Mouse (Mus musculus) heart, embryonic 16.5 days (tissue): ENCODE measurements around the gene Myadml2. TPM values are rescaled to one million over a fixed set of nuclear protein-coding genes. Genes with fewer than 3 reads are reported as not detected.
"Not testable (repeated sequence)": the region's sequence is repeated elsewhere in the genome, so short reads cannot be mapped to it uniquely, and the experiment has no call there.

ENCODE experiments used
- ATAC-seq: fragments of 200-750 bp; cut with Nextera tagmentation; replicated peaks from 2 replicates; pipeline ENCODE4 v1.8.0; 2017; ENCODE audit warnings: moderate number of reproducible peaks; ENCODE audit not compliant: insufficient read depth, low FRiP score; ENCODE audit errors: extremely low read depth
- H3K27ac ChIP-seq: fragments of 300-500 bp; sonication (generic); 2 replicates; pipeline ENCODE4 v1.5.1; 2014; ENCODE audit warnings: mild to moderate bottlenecking, low read length, control low read depth, moderate library complexity
- H3K27me3 ChIP-seq: fragments of 300-500 bp; sonication (generic); 2 replicates; pipeline ENCODE4 v1.6.1; 2014; ENCODE audit warnings: low read length, mixed read lengths; ENCODE audit not compliant: control insufficient read depth, insufficient read depth
- H3K36me3 ChIP-seq: fragments of 300-500 bp; sonication (generic); 2 replicates; pipeline ENCODE4 v1.6.1; 2014; ENCODE audit not compliant: control insufficient read depth, insufficient read depth
- H3K4me1 ChIP-seq: fragments of 300-500 bp; sonication (generic); 2 replicates; pipeline ENCODE4 v1.6.1; 2014; ENCODE audit warnings: low read length, mixed read lengths; ENCODE audit not compliant: control insufficient read depth, insufficient read depth
- H3K4me2 ChIP-seq: fragments of 300-500 bp; sonication (generic); 2 replicates; pipeline ENCODE4 v1.6.1; 2014; ENCODE audit warnings: low read depth, mild to moderate bottlenecking, control low read depth, low read length
- H3K4me3 ChIP-seq: fragments of 300-500 bp; sonication (generic); 2 replicates; pipeline ENCODE4 v1.5.1; 2014; ENCODE audit warnings: mild to moderate bottlenecking, control low read depth, low read length
- H3K9ac ChIP-seq: fragments of 300-500 bp; sonication (generic); 2 replicates; pipeline ENCODE4 v1.6.1; 2014; ENCODE audit warnings: low read length, control low read depth
- H3K9me3 ChIP-seq: fragments of 300-500 bp; sonication (generic); replicated peaks from 2 replicates; pipeline ENCODE4 v1.6.1; 2016; ENCODE audit warnings: low read length; ENCODE audit not compliant: control insufficient read depth
- WGBS: fragments of 180-500 bp; shearing (Covaris S2); extraction: QIAGEN DNeasy Blood & Tissue Kit; methylation state at CpG from one replicate; pipeline ENCODE4 v1.1.7; 2014; 5-methylcytosine and 5-hydroxymethylcytosine counted together
- polyA plus RNA-seq: library from polyadenylated mRNA; unstranded; fragments of >200 nt; fragmentation: Nextera tagmentation; extraction: Ambion mirVana; gene quantifications from 2 replicates; pipeline ENCODE4 v1.2.1, GENCODE M21; 2015

The Myadml2 gene
- polyA plus RNA-seq, 1 experiment from 2014 or later: 17.0 TPM

DNA sequence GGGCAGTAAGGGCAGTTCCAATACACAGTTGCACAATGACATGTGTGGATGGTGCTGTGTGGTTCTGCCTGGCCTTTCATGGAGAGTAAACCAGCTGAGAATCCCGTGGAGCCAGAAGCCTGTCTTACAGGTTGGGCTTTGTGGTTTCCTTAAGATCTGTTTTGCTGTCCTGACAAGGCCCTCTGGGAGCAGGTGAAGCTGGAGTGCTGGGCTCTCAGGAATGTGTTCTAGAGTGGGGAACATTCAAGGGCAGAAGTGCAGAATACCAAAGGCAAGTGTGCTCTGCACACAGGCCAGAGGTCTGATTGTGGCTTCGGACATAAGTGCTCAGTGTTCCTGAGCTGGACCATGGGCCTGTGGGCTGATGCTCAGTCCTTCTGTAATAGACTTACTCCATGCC lies 36.7 kb upstream of the Myadml2 start:
- H3K27me3 ChIP-seq: no peaks in the 10 kb centered on the region
- no peak overlapping the region for H3K27ac ChIP-seq

GRCm38 (mm10) chr11:120684086-120684485 lies 36.1 kb upstream of the Myadml2 start:
- H3K27me3 ChIP-seq: no peaks in the 10 kb centered on the region
- no peak overlapping the region for H3K27ac ChIP-seq
- H3K9ac ChIP-seq: no peak overlapping the region
- ATAC-seq: no peak
- no peaks in the 10 kb centered on the region for H3K9me3 ChIP-seq
- peaks cover 5% of the 10 kb centered on the region; the same call in 1 of the 2 replicates for H3K4me1 ChIP-seq
- WGBS: 83% methylated on average over 2 of the region's 2 CpGs
- peaks cover 23% of the 10 kb centered on the region for H3K36me3 ChIP-seq
- no peak overlapping the region for H3K4me2 ChIP-seq
- no peak overlapping the region for H3K4me3 ChIP-seq

More for the DNA sequence above, 36.7 kb upstream of the Myadml2 start:
- H3K9ac ChIP-seq: no peak overlapping the region
- peaks cover 5% of the 10 kb centered on the region; the same call in 1 of the 2 replicates for H3K4me1 ChIP-seq
- WGBS: 69% methylated on average over 2 of the region's 2 CpGs
- peaks cover 26% of the 10 kb centered on the region for H3K36me3 ChIP-seq
- no peak overlapping the region for H3K4me3 ChIP-seq
- no peaks in the 10 kb centered on the region for H3K9me3 ChIP-seq
- no peak overlapping the region for H3K4me2 ChIP-seq
- no peak for ATAC-seq

DNA sequence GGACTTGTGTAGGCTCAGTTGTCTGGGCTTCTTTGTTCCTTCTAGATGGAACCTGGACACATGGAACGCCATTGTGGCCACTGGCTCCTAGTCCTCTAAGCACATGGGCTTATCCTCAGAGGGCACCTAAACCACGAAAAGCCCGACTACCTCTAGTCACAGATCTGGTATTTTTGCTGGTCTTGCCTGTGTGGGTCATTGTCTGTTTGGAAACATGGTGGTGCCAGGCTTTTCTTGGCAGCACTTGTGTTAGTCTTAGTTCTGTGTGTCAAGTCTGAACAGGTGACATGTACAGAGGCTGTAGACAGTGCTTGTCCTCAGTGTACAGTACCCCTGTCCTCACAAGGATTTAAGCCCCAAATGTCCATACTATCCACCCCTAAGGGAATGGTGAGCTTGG lies 35.6 kb upstream of the Myadml2 start:
- H3K4me2 ChIP-seq: no peak overlapping the region
- 91% methylated on average over 3 of the region's 3 CpGs for WGBS

GRCm38 (mm10) chr11:120682683-120683082 lies 34.7 kb upstream of the Myadml2 start:
- 93% methylated on average over 5 of the region's 5 CpGs for WGBS
- Histone ChIP-seq H3K4me2 (no peak overlapping the region), H3K27me3 (no peaks in the 10 kb centered on the region), H3K4me3 (no peak overlapping the region), H3K36me3 (peaks cover 31% of the 10 kb centered on the region), H3K27ac (no peak overlapping the region), H3K9me3 (no peaks in the 10 kb centered on the region), H3K4me1 (peaks cover 5% of the 10 kb centered on the region; the same call in 1 of the 2 replicates), H3K9ac (no peak overlapping the region)
- ATAC-seq: no peak

More for the DNA sequence above, 35.6 kb upstream of the Myadml2 start:
- no peaks in the 10 kb centered on the region for H3K27me3 ChIP-seq
- ATAC-seq: no peak
- peaks cover 25% of the 10 kb centered on the region for H3K36me3 ChIP-seq
- no peak overlapping the region for H3K9ac ChIP-seq
- no peak overlapping the region for H3K27ac ChIP-seq
- peaks cover 5% of the 10 kb centered on the region; the same call in 1 of the 2 replicates for H3K4me1 ChIP-seq
- no peaks in the 10 kb centered on the region for H3K9me3 ChIP-seq
- no peak overlapping the region for H3K4me3 ChIP-seq

DNA sequence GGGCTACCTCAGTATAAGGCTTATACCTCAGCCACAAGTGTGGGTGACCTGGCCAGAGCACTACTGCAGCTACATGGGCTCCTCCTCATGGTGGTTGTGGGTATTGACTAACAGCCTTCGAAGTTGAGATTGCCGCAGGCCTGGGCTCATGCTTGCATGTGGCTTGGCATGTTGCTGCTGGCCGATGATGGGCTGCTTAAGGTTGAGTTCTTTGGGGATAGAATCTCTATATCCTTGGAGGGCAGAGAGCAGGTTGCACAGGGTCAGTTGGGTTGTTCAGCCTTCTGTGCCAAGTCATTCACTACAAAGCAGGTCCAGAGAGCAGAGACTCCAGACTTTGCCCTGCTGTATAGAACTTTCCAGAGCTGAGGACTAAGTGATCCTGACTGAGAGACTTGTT lies 32.0 kb upstream of the Myadml2 start:
- Histone ChIP-seq H3K4me2 (no peak overlapping the region), H3K27ac (no peak overlapping the region), H3K9me3 (no peaks in the 10 kb centered on the region), H3K4me1 (peaks cover 6% of the 10 kb centered on the region; the same call in 1 of the 2 replicates), H3K27me3 (no peaks in the 10 kb centered on the region), H3K9ac (no peak overlapping the region), H3K36me3 (peaks cover 22% of the 10 kb centered on the region), H3K4me3 (no peak overlapping the region)
- peak; percentile 58; the same call in 1 of the 2 replicates for ATAC-seq
- WGBS: 65% methylated on average over 3 of the region's 3 CpGs

GRCm38 (mm10) chr11:120676951-120677350 lies 29.0 kb upstream of the Myadml2 start:
- no peak overlapping the region for H3K9ac ChIP-seq
- H3K27me3 ChIP-seq: no peaks in the 10 kb centered on the region
- no peak overlapping the region for H3K4me3 ChIP-seq
- peaks cover 10% of the 10 kb centered on the region for H3K4me1 ChIP-seq
- H3K9me3 ChIP-seq: no peaks in the 10 kb centered on the region
- 79% methylated on average over 4 of the region's 4 CpGs for WGBS
- H3K36me3 ChIP-seq: peaks cover 22% of the 10 kb centered on the region
- H3K27ac ChIP-seq: no peak overlapping the region
- no peak for ATAC-seq
- H3K4me2 ChIP-seq: no peak overlapping the region

GRCm38 (mm10) chr11:120675875-120676274 lies 27.9 kb upstream of the Myadml2 start:
- not testable (repeated sequence) for H3K27me3 ChIP-seq, H3K9me3 ChIP-seq, H3K4me2 ChIP-seq, H3K4me3 ChIP-seq, ATAC-seq, H3K9ac ChIP-seq, H3K27ac ChIP-seq
- WGBS: 79% methylated on average over 4 of the region's 5 CpGs
- peaks cover 19% of the 10 kb centered on the region for H3K36me3 ChIP-seq
- peaks cover 10% of the 10 kb centered on the region for H3K4me1 ChIP-seq

DNA sequence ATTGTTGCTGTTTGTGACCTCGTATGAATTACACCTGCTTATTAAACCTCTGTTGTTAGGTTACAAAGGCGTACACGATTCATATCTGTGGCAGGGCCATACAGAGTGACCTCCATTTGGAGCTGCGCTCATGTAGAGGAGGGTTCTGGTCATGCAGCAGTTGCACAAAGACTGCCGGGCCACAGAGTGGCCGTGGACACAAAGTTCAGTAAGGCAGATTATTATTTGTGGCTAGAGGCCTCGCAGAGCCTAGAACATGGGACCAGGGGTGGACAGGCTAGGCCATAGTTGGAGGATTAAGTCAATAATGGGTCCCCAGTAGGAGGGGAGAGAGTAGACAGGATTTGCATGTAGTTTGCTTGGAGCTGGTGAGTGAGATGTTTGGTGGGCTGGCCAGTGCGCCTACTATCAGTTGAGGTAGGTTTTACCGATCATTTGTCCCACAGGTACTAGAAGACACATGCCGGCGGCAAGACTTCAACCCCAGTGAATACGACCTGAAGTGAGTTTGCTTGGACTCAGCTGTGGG lies 25.7 kb upstream of the Myadml2 start:
- peak overlapping the region; percentile 77 for H3K27ac ChIP-seq
- peaks cover 9% of the 10 kb centered on the region for H3K36me3 ChIP-seq
- ATAC-seq: peak; percentile 8; the same call in 1 of the 2 replicates
- H3K4me1 ChIP-seq: peaks cover 10% of the 10 kb centered on the region
- no peaks in the 10 kb centered on the region for H3K9me3 ChIP-seq
- 30% methylated on average over 12 of the region's 12 CpGs for WGBS
- H3K27me3 ChIP-seq: no peaks in the 10 kb centered on the region
- H3K4me3 ChIP-seq: peak overlapping the region; percentile 69
- peak overlapping the region; percentile 76 for H3K9ac ChIP-seq
- H3K4me2 ChIP-seq: peak overlapping the region; percentile 97

GRCm38 (mm10) chr11:120672687-120673593 lies 25.0 kb upstream of the Myadml2 start, which contains the start of gene Aspscr1:
Aspscr1 (plus strand) TSS chr11:120672973.
- peak within 1 kb of the TSS; percentile 97 for H3K4me2 ChIP-seq
- WGBS: 1% methylated on average over 76 of the region's 83 CpGs
- H3K27ac ChIP-seq: peak within 1 kb of the TSS; percentile 77
- H3K4me3 ChIP-seq: peak within 1 kb of the TSS; percentile 69
- H3K4me1 ChIP-seq: peaks cover 10% of the 10 kb centered on the region
- no peaks in the 10 kb centered on the region for H3K9me3 ChIP-seq
- no peaks in the 10 kb centered on the region for H3K27me3 ChIP-seq
- peaks cover 4% of the 10 kb centered on the region; the same call in 1 of the 2 replicates for H3K36me3 ChIP-seq
- ATAC-seq: peak; percentile 98
- peak within 1 kb of the TSS; percentile 76 for H3K9ac ChIP-seq
